Mouse (Mus musculus) MEL (cell line): ENCODE data around the gene 5730596B20Rik.

Experiments used
- CHD1 ChIP-seq: IDR thresholded peaks from 2 replicates; pipeline ENCODE4 v1.6.1; 2012; ENCODE audit warnings: low read depth, mild to moderate bottlenecking, inconsistent platforms, low read length, improper control_type of control experiment
- CTCF ChIP-seq, 3 experiments: IDR thresholded peaks in 2 of 3; conservative IDR thresholded peaks in 1 of 3; 2 replicates each; pipeline ENCODE4 v1.5.1; 2011 to 2012; ENCODE audit warnings: low read length in 3 of 3, low read depth in 2 of 3, mild to moderate bottlenecking in 2 of 3, improper control_type of control experiment in 1 of 3, inconsistent platforms in 1 of 3, mixed read lengths in 1 of 3, moderate library complexity in 1 of 3; ENCODE audit not compliant: control insufficient read depth in 1 of 3, insufficient read depth in 1 of 3, poor library complexity in 1 of 3, severe bottlenecking in 1 of 3
- ETS1 ChIP-seq: IDR thresholded peaks from 2 replicates; pipeline ENCODE4 v1.6.1; 2012; ENCODE audit warnings: low read depth, mild to moderate bottlenecking, inconsistent platforms, low read length, improper control_type of control experiment, moderate library complexity
- HCFC1 ChIP-seq: IDR thresholded peaks from 2 replicates; pipeline ENCODE4 v1.6.1; 2012; ENCODE audit warnings: low read depth, mild to moderate bottlenecking, inconsistent platforms, low read length, improper control_type of control experiment, moderate library complexity
- KAT2A ChIP-seq: conservative IDR thresholded peaks from 2 replicates; pipeline ENCODE4 v1.6.1; 2012; ENCODE audit warnings: low read depth, low read length, improper control_type of control experiment, inconsistent platforms
- MXI1 ChIP-seq: IDR thresholded peaks from 2 replicates; pipeline ENCODE4 v1.6.1; 2011; ENCODE audit warnings: mild to moderate bottlenecking, low read depth, low read length, improper control_type of control experiment
- NELFE ChIP-seq: IDR thresholded peaks from 2 replicates; pipeline ENCODE4 v1.6.1; 2011; ENCODE audit warnings: low read depth, low read length, improper control_type of control experiment
- TBP ChIP-seq: IDR thresholded peaks from 2 replicates; pipeline ENCODE4 v1.8.0; 2011; ENCODE audit warnings: low read depth, low read length, improper control_type of control experiment
- UBTF ChIP-seq: IDR thresholded peaks from 2 replicates; pipeline ENCODE4 v1.6.1; 2012; ENCODE audit warnings: low read depth, mild to moderate bottlenecking, inconsistent platforms, low read length, improper control_type of control experiment, moderate library complexity, borderline replicate concordance; ENCODE audit not compliant: insufficient read depth
- USF1 ChIP-seq: IDR thresholded peaks from 2 replicates; pipeline ENCODE4 v1.6.1; 2014; ENCODE audit warnings: low read depth, mild to moderate bottlenecking, inconsistent platforms, low read length, improper control_type of control experiment, moderate library complexity

DNA sequence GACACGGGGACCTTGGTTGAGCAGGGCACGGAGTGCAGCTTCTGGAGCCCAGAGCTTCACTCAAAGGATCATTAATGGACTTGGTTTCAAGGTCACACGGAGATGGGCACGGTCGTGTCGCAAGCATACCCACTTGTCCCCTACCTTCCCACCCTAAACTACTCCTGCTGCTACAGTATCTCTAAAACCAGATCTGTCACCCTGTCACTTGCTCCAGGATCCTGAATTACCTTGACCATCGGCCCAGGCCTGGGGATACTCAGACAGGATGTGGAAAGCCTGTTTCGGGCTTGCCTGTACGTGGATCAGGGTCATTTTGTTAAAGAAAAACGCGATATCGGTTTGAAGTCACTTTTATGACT is 32.4 kb downstream of the 5730596B20Rik start:
- TF ChIP-seq UBTF (no peak), HCFC1 (no peak), CTCF (IDR thresholded peaks at IDR 0.05 in 2 of 3, conservative IDR thresholded peaks at IDR 0.05 in 1 of 3; ENCODE audit: control insufficient read depth in 1 of 3, insufficient read depth in 1 of 3, low read depth in 2 of 3, low read length in 3 of 3, poor library complexity in 1 of 3, severe bottlenecking in 1 of 3) (no peak), NELFE (no peak), TBP (no peak), CHD1 (no peak), KAT2A (no peak), MXI1 (no peak), USF1 (no peak), ETS1 (no peak)
